Mouse (Mus musculus) erythroblast, embryonic 14.5 days (primary cell): ENCODE results near the gene Rsph1.

Experiments used
- GATA1 ChIP-seq: IDR thresholded peaks from 2 replicates; pipeline ENCODE4 v1.6.1; 2012; ENCODE audit warnings: low read length, inconsistent platforms, mixed read lengths
- TAL1 ChIP-seq: IDR thresholded peaks from 3 replicates; pipeline ENCODE4 v1.6.1; 2012; ENCODE audit warnings: low read length, inconsistent platforms, mixed read lengths

GRCm38 (mm10) chr17:31321425-31321824 is 44.2 kb upstream of the Rsph1 start:
- no peak for TF ChIP-seq GATA1
- no peak for TF ChIP-seq TAL1
